Mouse (Mus musculus): ENCODE measurements around the gene Mrps18c. TPM values are rescaled to one million over a fixed set of nuclear protein-coding genes. Genes with fewer than 3 reads are reported as not detected.

Mrps18c gene
- total and polyA plus RNA-seq, 2 experiments from 2014 or later, result 57.1 to 195 TPM

GRCm38 (mm10) chr5:100760049-100760663 lies 38.3 kb upstream of the Mrps18c start:
- Histone ChIP-seq H3K36me3 (replicated peaks; ENCODE audit: control insufficient read depth, insufficient read depth, low read length) (peaks cover 22% of the 10 kb centered on the region), H3K9ac (replicated peaks; ENCODE audit: low read depth, low read length) (no peak overlapping the region), H3K4me2 (ENCODE audit: low read depth, low read length) (no peak overlapping the region), H3K9me3 (replicated peaks; ENCODE audit: control insufficient read depth, low read length) (no peaks in the 10 kb centered on the region), H3K27me3 (ENCODE audit: control insufficient read depth, insufficient read depth, low read length) (no peaks in the 10 kb centered on the region), H3K4me1 (ENCODE audit: control insufficient read depth, insufficient read depth) (no peaks in the 10 kb centered on the region), H3K4me3 (ENCODE audit: low read depth, low read length) (no peak overlapping the region), H3K27ac (ENCODE audit: low read depth) (no peak overlapping the region)
- DNase-seq (ENCODE audit: low spot score), result no peak
- TF ChIP-seq EP300 (IDR thresholded peaks at IDR 0.05; ENCODE audit: low read depth), result no peak
- TF ChIP-seq CTCF (IDR thresholded peaks at IDR 0.05; ENCODE audit: low read depth), result no peak
- ATAC-seq (ENCODE audit: insufficient read depth, low read depth), result no peak
- 78% methylated on average over 10 of the region's 10 CpGs for WGBS

- H3K4me3 ChIP-seq (ENCODE audit: low read depth, low read length), result no peak overlapping the region
- peaks cover 36% of the 10 kb centered on the region for H3K36me3 ChIP-seq (replicated peaks; ENCODE audit: control insufficient read depth, insufficient read depth, low read length)
- ATAC-seq (ENCODE audit: insufficient read depth, low read depth), result no peak
- H3K27me3 ChIP-seq (ENCODE audit: control insufficient read depth, insufficient read depth, low read length), result no peaks in the 10 kb centered on the region
- 78% methylated on average over 7 of the region's 7 CpGs for WGBS
- H3K27ac ChIP-seq (ENCODE audit: low read depth), result no peak overlapping the region
- no peaks in the 10 kb centered on the region for H3K9me3 ChIP-seq (replicated peaks; ENCODE audit: control insufficient read depth, low read length)
- no peaks in the 10 kb centered on the region for H3K4me1 ChIP-seq (ENCODE audit: control insufficient read depth, insufficient read depth)
- TF ChIP-seq EP300 (IDR thresholded peaks at IDR 0.05; ENCODE audit: low read depth), result no peak
- no peak overlapping the region for H3K9ac ChIP-seq (replicated peaks; ENCODE audit: low read depth, low read length)
- DNase-seq (ENCODE audit: low spot score), result no peak
- H3K4me2 ChIP-seq (ENCODE audit: low read depth, low read length), result no peak overlapping the region
Observed at GRCm38 (mm10) chr5:100761736-100762135, 36.7 kb upstream of the Mrps18c start.

GRCm38 (mm10) chr5:100766026-100766425 lies 32.4 kb upstream of the Mrps18c start:
- no peak overlapping the region for H3K27ac ChIP-seq (ENCODE audit: low read depth)
- H3K27me3 ChIP-seq (ENCODE audit: control insufficient read depth, insufficient read depth, low read length), result no peaks in the 10 kb centered on the region
- H3K9ac ChIP-seq (replicated peaks; ENCODE audit: low read depth, low read length), result no peak overlapping the region
- TF ChIP-seq CTCF (IDR thresholded peaks at IDR 0.05; ENCODE audit: low read depth) (no peak), EP300 (IDR thresholded peaks at IDR 0.05; ENCODE audit: low read depth) (no peak)
- H3K4me2 ChIP-seq (ENCODE audit: low read depth, low read length), result no peak overlapping the region
- ATAC-seq (ENCODE audit: insufficient read depth, low read depth) (no peak), DNase-seq (ENCODE audit: low spot score) (no peak)
- H3K9me3 ChIP-seq (replicated peaks; ENCODE audit: control insufficient read depth, low read length), result no peaks in the 10 kb centered on the region
- H3K4me1 ChIP-seq (ENCODE audit: control insufficient read depth, insufficient read depth), result no peaks in the 10 kb centered on the region
- peaks cover 72% of the 10 kb centered on the region for H3K36me3 ChIP-seq (replicated peaks; ENCODE audit: control insufficient read depth, insufficient read depth, low read length)
- no peak overlapping the region for H3K4me3 ChIP-seq (ENCODE audit: low read depth, low read length)
- WGBS, result 85% methylated on average over 7 of the region's 7 CpGs

GRCm38 (mm10) chr5:100771575-100771974 lies 26.9 kb upstream of the Mrps18c start:
- Histone ChIP-seq H3K4me1 (ENCODE audit: control insufficient read depth, insufficient read depth) (no peaks in the 10 kb centered on the region), H3K9me3 (replicated peaks; ENCODE audit: control insufficient read depth, low read length) (no peaks in the 10 kb centered on the region), H3K4me2 (ENCODE audit: low read depth, low read length) (no peak overlapping the region), H3K27me3 (ENCODE audit: control insufficient read depth, insufficient read depth, low read length) (no peaks in the 10 kb centered on the region), H3K9ac (replicated peaks; ENCODE audit: low read depth, low read length) (no peak overlapping the region), H3K27ac (ENCODE audit: low read depth) (no peak overlapping the region), H3K36me3 (replicated peaks; ENCODE audit: control insufficient read depth, insufficient read depth, low read length) (peaks cover 61% of the 10 kb centered on the region), H3K4me3 (ENCODE audit: low read depth, low read length) (no peak overlapping the region)
- DNase-seq (ENCODE audit: low spot score), result no peak
- 91% methylated on average over 4 of the region's 4 CpGs for WGBS
- ATAC-seq (ENCODE audit: insufficient read depth, low read depth), result no peak
- TF ChIP-seq EP300 (IDR thresholded peaks at IDR 0.05; ENCODE audit: low read depth) (no peak), CTCF (IDR thresholded peaks at IDR 0.05; ENCODE audit: low read depth) (no peak)

GRCm38 (mm10) chr5:100775778-100776404 lies 22.5 kb upstream of the Mrps18c start:
- Histone ChIP-seq H3K36me3 (replicated peaks; ENCODE audit: control insufficient read depth, insufficient read depth, low read length) (peaks cover 43% of the 10 kb centered on the region), H3K4me2 (ENCODE audit: low read depth, low read length) (no peak overlapping the region), H3K9me3 (replicated peaks; ENCODE audit: control insufficient read depth, low read length) (no peaks in the 10 kb centered on the region), H3K27me3 (ENCODE audit: control insufficient read depth, insufficient read depth, low read length) (no peaks in the 10 kb centered on the region), H3K9ac (replicated peaks; ENCODE audit: low read depth, low read length) (no peak overlapping the region), H3K27ac (ENCODE audit: low read depth) (no peak overlapping the region), H3K4me3 (ENCODE audit: low read depth, low read length) (no peak overlapping the region), H3K4me1 (ENCODE audit: control insufficient read depth, insufficient read depth) (no peaks in the 10 kb centered on the region)
- TF ChIP-seq CTCF (IDR thresholded peaks at IDR 0.05; ENCODE audit: low read depth) (no peak), EP300 (IDR thresholded peaks at IDR 0.05; ENCODE audit: low read depth) (no peak)
- no peak for DNase-seq (ENCODE audit: low spot score)
- 67% methylated on average over 13 of the region's 13 CpGs for WGBS
- no peak for ATAC-seq (ENCODE audit: insufficient read depth, low read depth)

- H3K36me3 ChIP-seq (replicated peaks; ENCODE audit: control insufficient read depth, insufficient read depth, low read length), result peaks cover 35% of the 10 kb centered on the region
- ATAC-seq (ENCODE audit: insufficient read depth, low read depth) (peak; percentile 51; the same call in 1 of the 2 replicates), DNase-seq (ENCODE audit: low spot score) (no peak)
- H3K27me3 ChIP-seq (ENCODE audit: control insufficient read depth, insufficient read depth, low read length), result no peaks in the 10 kb centered on the region
- TF ChIP-seq CTCF (IDR thresholded peaks at IDR 0.05; ENCODE audit: low read depth) (no peak), EP300 (IDR thresholded peaks at IDR 0.05; ENCODE audit: low read depth) (no peak)
- no peak overlapping the region for H3K4me3 ChIP-seq (ENCODE audit: low read depth, low read length)
- no peak overlapping the region for H3K9ac ChIP-seq (replicated peaks; ENCODE audit: low read depth, low read length)
- H3K9me3 ChIP-seq (replicated peaks; ENCODE audit: control insufficient read depth, low read length), result no peaks in the 10 kb centered on the region
- H3K27ac ChIP-seq (ENCODE audit: low read depth), result no peak overlapping the region
- 47% methylated on average over 5 of the region's 5 CpGs for WGBS
- no peaks in the 10 kb centered on the region for H3K4me1 ChIP-seq (ENCODE audit: control insufficient read depth, insufficient read depth)
- no peak overlapping the region for H3K4me2 ChIP-seq (ENCODE audit: low read depth, low read length)
Observed at GRCm38 (mm10) chr5:100776900-100777299, 21.5 kb upstream of the Mrps18c start.
